Mouse (Mus musculus): ENCODE data around the gene Pde6h. TPM values are rescaled to one million over a fixed set of nuclear protein-coding genes. Genes with fewer than 3 reads are reported as not detected.
"Not testable (repeated sequence)": the region's sequence is repeated elsewhere in the genome, so short reads cannot be mapped to it uniquely, and the experiment has no call there.

Gene Pde6h
- total and polyA plus RNA-seq, 3 experiments: 0.04 to 0.30 TPM; not detected in 1

DNA sequence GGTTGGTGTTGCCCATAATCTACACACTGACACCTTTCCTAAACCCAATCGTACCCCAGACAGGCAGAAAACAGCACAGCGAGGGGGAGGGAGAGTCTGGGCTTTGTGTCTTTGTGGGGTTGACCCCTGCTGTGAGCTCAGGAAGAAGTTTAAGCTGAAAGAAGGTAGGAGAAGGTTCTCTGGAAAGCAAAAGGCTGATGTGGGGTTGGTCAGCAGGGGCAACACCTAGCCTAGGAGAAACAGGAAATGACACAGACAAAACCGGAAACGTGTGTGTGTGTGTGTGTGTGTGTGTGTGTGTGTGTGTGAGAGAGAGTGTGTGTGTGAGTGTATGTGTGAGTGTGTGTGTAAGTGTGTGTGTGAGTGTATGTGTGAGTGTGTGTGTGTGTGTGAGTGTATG lies 43.8 kb downstream of the Pde6h start:
- Histone ChIP-seq H3K27me3 (replicated peaks) (no peaks in the 10 kb centered on the region), H3K36me3 (replicated peaks in 1 of 2; ENCODE audit: control insufficient read depth in 1 of 2, insufficient read depth in 1 of 2, low read length in 1 of 2) (no peaks in the 10 kb centered on the region), H3K4me3 (replicated peaks in 1 of 3; ENCODE audit: low read depth in 2 of 3, low read length in 2 of 3, poor library complexity in 1 of 3) (peak overlapping the region in 1 of 3 experiments; percentile 31), H3K79me2 (replicated peaks; ENCODE audit: control insufficient read depth, extremely low read depth, insufficient read depth, poor library complexity, severe bottlenecking) (no peaks in the 10 kb centered on the region), H3K4me2 (ENCODE audit: insufficient read depth, low read depth, poor library complexity, severe bottlenecking) (no peak overlapping the region), H3K27ac (ENCODE audit: insufficient read depth, low read depth) (peak overlapping the region; percentile 39), H3K4me1 (ENCODE audit: control insufficient read depth in 1 of 2, insufficient read depth in 2 of 2) (peaks cover 20 to 51% of the 10 kb centered on the region in 2 experiments), H3K9ac (ENCODE audit: insufficient read depth, low read depth) (no peak overlapping the region), H3K9me3 (replicated peaks; ENCODE audit: low read length) (no peaks in the 10 kb centered on the region)
- TF ChIP-seq ZKSCAN1 (IDR thresholded peaks at IDR 0.05; ENCODE audit: borderline replicate concordance, low read depth, low read length): no peak
- no peak for TF ChIP-seq UBTF (IDR thresholded peaks at IDR 0.05; ENCODE audit: low read depth, low read length)
- no peak for TF ChIP-seq PAX5 (IDR thresholded peaks at IDR 0.05; ENCODE audit: low read length)
- TF ChIP-seq KAT2A (IDR thresholded peaks at IDR 0.05; ENCODE audit: insufficient replicate concordance, low read length): no peak
- TF ChIP-seq USF1 (IDR thresholded peaks at IDR 0.05; ENCODE audit: low read depth, low read length): no peak
- TF ChIP-seq USF2 (conservative IDR thresholded peaks at IDR 0.05; ENCODE audit: low read depth, low read length): no peak
- no peak for TF ChIP-seq MAX (IDR thresholded peaks at IDR 0.05; ENCODE audit: low read length)
- no peak for TF ChIP-seq GABPA (IDR thresholded peaks at IDR 0.05; ENCODE audit: insufficient replicate concordance, low read depth, low read length)
- TF ChIP-seq EP300 (IDR thresholded peaks at IDR 0.05; ENCODE audit: low read length): no peak
- no peak for TF ChIP-seq ZNF384 (IDR thresholded peaks at IDR 0.05; ENCODE audit: low read depth, low read length)
- TF ChIP-seq MYC (IDR thresholded peaks at IDR 0.05; ENCODE audit: low read depth, low read length): no peak
- no peak for TF ChIP-seq TBP (conservative IDR thresholded peaks at IDR 0.05; ENCODE audit: low read depth, low read length)
- dilution Hi-C loops (cut with MboI; ENCODE audit: extremely low pct_ligation_motif_present, extremely low pct_unique_long_range_greater_than_20kb, low sequenced_read_pairs): no loop called here
- DNase-seq (ENCODE audit: extremely low read depth): no peak
- in situ Hi-C loops (cut with MboI; ENCODE audit: low pct_ligation_motif_present, low pct_unique_long_range_greater_than_20kb, low sequenced_read_pairs): loop anchor here (10.0 kb wide), 1 partner anchor 133 kb away; the partner anchor contains the start of gene Smco3

DNA sequence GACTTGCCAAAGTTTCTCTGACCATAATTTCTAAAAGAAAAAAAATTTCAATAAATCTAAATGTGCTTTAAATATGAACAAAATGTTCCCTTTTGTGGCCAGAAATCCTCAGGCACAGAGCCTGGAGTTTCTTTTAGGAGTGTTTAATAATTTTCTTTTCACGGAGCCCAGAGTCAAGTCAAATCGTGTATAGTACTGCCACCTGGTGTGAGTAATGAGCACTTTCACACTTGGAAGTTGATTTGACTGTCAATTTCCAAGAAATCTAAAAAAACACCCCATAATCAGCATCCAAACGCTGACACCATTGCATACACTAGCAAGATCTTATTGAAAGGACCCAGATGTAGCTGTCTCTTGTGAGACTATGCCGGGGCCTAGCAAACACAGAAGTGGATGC lies 45.2 kb downstream of the Pde6h start:
- H3K4me2 ChIP-seq (ENCODE audit: insufficient read depth, low read depth, poor library complexity, severe bottlenecking); H3K9ac ChIP-seq (ENCODE audit: insufficient read depth, low read depth); H3K36me3 ChIP-seq (replicated peaks in 1 of 2; ENCODE audit: control insufficient read depth in 1 of 2, insufficient read depth in 1 of 2, low read length in 1 of 2); H3K4me3 ChIP-seq (replicated peaks in 1 of 3; ENCODE audit: low read depth in 2 of 3, low read length in 2 of 3, poor library complexity in 1 of 3); H3K27me3 ChIP-seq (replicated peaks); H3K79me2 ChIP-seq (replicated peaks; ENCODE audit: control insufficient read depth, extremely low read depth, insufficient read depth, poor library complexity, severe bottlenecking); dilution Hi-C loops (cut with MboI; ENCODE audit: extremely low pct_ligation_motif_present, extremely low pct_unique_long_range_greater_than_20kb, low sequenced_read_pairs); H3K27ac ChIP-seq (ENCODE audit: insufficient read depth, low read depth); H3K9me3 ChIP-seq (replicated peaks; ENCODE audit: low read length): not testable (repeated sequence)
- peaks cover 15 to 39% of the 10 kb centered on the region in 2 experiments for H3K4me1 ChIP-seq (ENCODE audit: control insufficient read depth in 1 of 2, insufficient read depth in 2 of 2)
- in situ Hi-C loops (cut with MboI; ENCODE audit: low pct_ligation_motif_present, low pct_unique_long_range_greater_than_20kb, low sequenced_read_pairs): loop anchor here (10.0 kb wide), 1 partner anchor 134 kb away; the partner anchor contains the start of gene Smco3
- peak; percentile 45 for DNase-seq (ENCODE audit: extremely low read depth)
- 0 out of 2 replicates have a peak, but pooled peaks have one; percentile 8 for TF ChIP-seq ZNF384 (IDR thresholded peaks at IDR 0.05; ENCODE audit: low read depth, low read length)
- peak; percentile 83 for TF ChIP-seq SMC3 (IDR thresholded peaks at IDR 0.05; ENCODE audit: low read depth, low read length)
- peak in 1 of 2 experiments; percentile 81; a peak in 2 of 4 replicates for TF ChIP-seq CTCF (conservative IDR thresholded peaks at IDR 0.05 in 1 of 2, IDR thresholded peaks at IDR 0.05 in 1 of 2; ENCODE audit: low read depth in 2 of 2, low read length in 2 of 2)
- peak; percentile 77 for TF ChIP-seq ZC3H11A (IDR thresholded peaks at IDR 0.05; ENCODE audit: low read depth, low read length)
- peak; percentile 86 for TF ChIP-seq RAD21 (IDR thresholded peaks at IDR 0.05; ENCODE audit: low read depth, low read length)
